ENCODE assay signal across 14 mouse cellular contexts in the genomic region with DNA sequence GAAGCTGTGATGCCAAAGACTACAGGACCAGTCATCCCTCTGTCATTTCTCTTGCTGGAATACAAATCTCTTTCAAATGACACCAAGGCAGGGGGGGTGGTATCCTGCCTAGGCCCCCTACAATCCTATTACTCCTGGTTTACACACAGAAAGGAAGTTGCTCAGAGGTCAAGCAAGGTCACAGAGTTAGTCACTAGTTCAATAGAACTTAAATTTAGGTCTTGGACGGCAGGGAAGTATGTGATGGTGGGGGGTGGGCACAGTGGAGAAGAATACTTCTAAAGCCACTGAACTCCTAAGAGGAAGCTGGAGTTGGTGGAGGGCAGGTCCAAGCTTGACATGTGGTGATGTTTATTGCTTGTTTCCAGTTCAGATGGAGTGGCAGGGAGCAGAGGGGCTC.
DNase-seq lines count a peak whose midpoint lies in the region; ATAC-seq and TF ChIP-seq lines count a peak whose summit lies in the region.
"Had no signal": no experiment of that assay in that cellular context is flagged by ENCODE, and none has a peak within 500 bp of the region (broad histone marks: within the 10 kb centered on the region; RNA-seq: fewer than 3 reads in every experiment).

No protein-coding gene starts in this region.

- H3K9me3 ChIP-seq in forebrain, embryonic 14.5 days (replicated peaks; ENCODE audit: control insufficient read depth, low read length), result no peaks in the 10 kb centered on the region
- no peaks in the 10 kb centered on the region for H3K9me3 ChIP-seq in forebrain, embryonic 15.5 days
- no peaks in the 10 kb centered on the region for H3K9me3 ChIP-seq in lung, embryonic 14.5 days (ENCODE audit: low read depth, low read length)
- no peaks in the 10 kb centered on the region for H3K9me3 ChIP-seq in limb, embryonic 10.5 days (replicated peaks)

- no peak overlapping the region for H3K9ac ChIP-seq in forebrain, embryonic 14.5 days (ENCODE audit: low read length)
- no peak overlapping the region for H3K9ac ChIP-seq in forebrain, embryonic 15.5 days (replicated peaks)
- no peak overlapping the region for H3K9ac ChIP-seq in lung, embryonic 14.5 days

- H3K4me3 ChIP-seq in forebrain, embryonic 14.5 days (ENCODE audit: low read depth, low read length), result no peak overlapping the region
- H3K4me3 ChIP-seq in forebrain, embryonic 15.5 days, result no peak overlapping the region
- no peak overlapping the region for H3K4me3 ChIP-seq in lung, embryonic 14.5 days (ENCODE audit: low read depth, low read length)
- H3K4me3 ChIP-seq in bone marrow macrophage, adult 2 months (ENCODE audit: insufficient read depth, low read length), result no peak overlapping the region
- no peak overlapping the region for H3K4me3 ChIP-seq in limb, embryonic 10.5 days

- H3K36me3 ChIP-seq in forebrain, embryonic 14.5 days (ENCODE audit: control insufficient read depth, insufficient read depth, low read length), result no peaks in the 10 kb centered on the region
- H3K36me3 ChIP-seq in forebrain, embryonic 15.5 days, result no peaks in the 10 kb centered on the region
- no peaks in the 10 kb centered on the region for H3K36me3 ChIP-seq in lung, embryonic 14.5 days (ENCODE audit: insufficient read depth)
- H3K36me3 ChIP-seq in limb, embryonic 10.5 days, result no peaks in the 10 kb centered on the region

- intact Hi-C loops in heart, postnatal 25 days (cut with DNase I), result no loop called here

- no peak for TF ChIP-seq CTCF in lung, embryonic 14.5 days (IDR thresholded peaks at IDR 0.05; ENCODE audit: low read depth)
- no peak for TF ChIP-seq CTCF in bone marrow macrophage, adult 2 months (IDR thresholded peaks at IDR 0.05; ENCODE audit: low read depth, low read length)

- 4% methylated on average over 1 of the region's 1 CpGs for WGBS in forebrain, embryonic 14.5 days
- 15% methylated on average over 1 of the region's 1 CpGs for WGBS in forebrain, embryonic 15.5 days
- WGBS in lung, embryonic 14.5 days, result 17% methylated on average over 1 of the region's 1 CpGs
- 0% methylated on average over 1 of the region's 1 CpGs for WGBS in limb, embryonic 10.5 days

- no peak overlapping the region for H3K27ac ChIP-seq in forebrain, embryonic 14.5 days (ENCODE audit: low read depth, low read length)
- H3K27ac ChIP-seq in forebrain, embryonic 15.5 days (replicated peaks), result no peak overlapping the region
- no peak overlapping the region for H3K27ac ChIP-seq in lung, embryonic 14.5 days (ENCODE audit: low read depth)
- H3K27ac ChIP-seq in bone marrow macrophage, adult 2 months (ENCODE audit: insufficient read depth, low read depth, low read length), result peak overlapping the region; percentile 56
- H3K27ac ChIP-seq in limb, embryonic 10.5 days, result peak overlapping the region; percentile 66

- H3K4me1 ChIP-seq in forebrain, embryonic 14.5 days (ENCODE audit: control insufficient read depth, insufficient read depth, low read length), result no peaks in the 10 kb centered on the region
- no peaks in the 10 kb centered on the region for H3K4me1 ChIP-seq in forebrain, embryonic 15.5 days
- peaks cover 5% of the 10 kb centered on the region; the same call in 1 of the 2 replicates for H3K4me1 ChIP-seq in lung, embryonic 14.5 days (ENCODE audit: insufficient read depth)
- peaks cover 17% of the 10 kb centered on the region for H3K4me1 ChIP-seq in bone marrow macrophage, adult 2 months (ENCODE audit: control insufficient read depth, insufficient read depth, low read length)
- peaks cover 34% of the 10 kb centered on the region for H3K4me1 ChIP-seq in limb, embryonic 10.5 days

- TF ChIP-seq POLR2A in bone marrow macrophage, adult 2 months (IDR thresholded peaks at IDR 0.05; ENCODE audit: borderline replicate concordance, low read depth, low read length), result no peak

- 0 out of 2 replicates have a peak, but pooled peaks have one; percentile 4 for ATAC-seq in forebrain, embryonic 14.5 days
- ATAC-seq in forebrain, embryonic 15.5 days (replicated peaks), result no peak
- peak; percentile 49; the same call in 1 of the 2 replicates for ATAC-seq in lung, embryonic 14.5 days (ENCODE audit: insufficient read depth)
- ATAC-seq: hindbrain, embryonic 16.5 days; Patski had no signal

- H3K4me2 ChIP-seq in forebrain, embryonic 14.5 days (ENCODE audit: low read length), result no peak overlapping the region
- H3K4me2 ChIP-seq in forebrain, embryonic 15.5 days (replicated peaks), result no peak overlapping the region
- H3K4me2 ChIP-seq in lung, embryonic 14.5 days, result no peak overlapping the region

- DNase-seq in forebrain, embryonic 14.5 days (ENCODE audit: low spot score), result no peak
- DNase-seq in lung, embryonic 14.5 days, result peak; percentile 60
- DNase-seq in lung, postnatal 14 days, result no peak
- DNase-seq in limb, embryonic 10.5 days (ENCODE audit: low spot score), result no peak
- DNase-seq in urinary bladder, postnatal 25 days (ENCODE audit: low spot score), result no peak
- no peak for DNase-seq in heart, postnatal 25 days (ENCODE audit: low spot score)
- DNase-seq: adrenal gland, postnatal 25 days; cerebellum, adult 9-11 months; layer of hippocampus, adult 9-11 months; thymus, postnatal 14 days had no signal

- no peaks in the 10 kb centered on the region for H3K27me3 ChIP-seq in forebrain, embryonic 14.5 days (replicated peaks; ENCODE audit: control insufficient read depth, insufficient read depth, low read length)
- H3K27me3 ChIP-seq in forebrain, embryonic 15.5 days, result no peaks in the 10 kb centered on the region
- no peaks in the 10 kb centered on the region for H3K27me3 ChIP-seq in lung, embryonic 14.5 days (ENCODE audit: insufficient read depth, low read length)
- no peaks in the 10 kb centered on the region for H3K27me3 ChIP-seq in limb, embryonic 10.5 days (ENCODE audit: low read depth, poor library complexity, severe bottlenecking)
- H3K27me3 ChIP-seq: Patski had no signal

Comparison
In these comparisons a context has a peak if more than half of its experiments do, and no peak if none do; other contexts are left out.
1. H3K27ac ChIP-seq: peak in bone marrow macrophage, adult 2 months (single experiment) and limb, embryonic 10.5 days (single experiment); none in forebrain, embryonic 14.5 days (single experiment), forebrain, embryonic 15.5 days (single experiment) and lung, embryonic 14.5 days (single experiment).